Mouse (Mus musculus) lung, embryonic 14.5 days (tissue): ENCODE measurements around the gene Bnc2. TPM values are rescaled to one million over a fixed set of nuclear protein-coding genes. Genes with fewer than 3 reads are reported as not detected.

Experiments
- ATAC-seq: fragments of 200-750 bp; cut with Nextera tagmentation; 2 replicates; pipeline ENCODE4 v1.8.0; 2017; ENCODE audit warnings: mild to moderate bottlenecking, moderate TSS enrichment, moderate library complexity; ENCODE audit not compliant: insufficient read depth
- DNase-seq: peaks from one replicate; pipeline ENCODE4 v3.0.0-alpha.2; 2015
- H3K27ac ChIP-seq: fragments of 300-500 bp; sonication (generic); 2 replicates; pipeline ENCODE4 v1.5.1; 2014; ENCODE audit warnings: low read depth, mild to moderate bottlenecking, moderate library complexity
- H3K27me3 ChIP-seq: fragments of 300-500 bp; sonication (generic); 2 replicates; pipeline ENCODE4 v1.6.1; 2014; ENCODE audit warnings: low read length, control low read depth; ENCODE audit not compliant: insufficient read depth
- H3K36me3 ChIP-seq: fragments of 300-500 bp; sonication (generic); 2 replicates; pipeline ENCODE4 v1.6.1; 2014; ENCODE audit warnings: control low read depth; ENCODE audit not compliant: insufficient read depth
- H3K4me1 ChIP-seq: fragments of 300-500 bp; sonication (generic); 2 replicates; pipeline ENCODE4 v1.6.1; 2014; ENCODE audit warnings: antibody characterized with exemption, control low read depth; ENCODE audit not compliant: insufficient read depth
- H3K4me2 ChIP-seq: fragments of 300-500 bp; sonication (generic); 2 replicates; pipeline ENCODE4 v1.6.1; 2014; ENCODE audit warnings: mild to moderate bottlenecking
- H3K4me3 ChIP-seq: fragments of 300-500 bp; sonication (generic); 2 replicates; pipeline ENCODE4 v1.5.1; 2014; ENCODE audit warnings: low read depth, low read length
- H3K9ac ChIP-seq: fragments of 300-500 bp; sonication (generic); 2 replicates; pipeline ENCODE4 v1.6.1; 2014
- H3K9me3 ChIP-seq: fragments of 300-500 bp; sonication (generic); 2 replicates; pipeline ENCODE4 v1.6.1; 2016; ENCODE audit warnings: low read depth, low read length, control low read depth
- CTCF ChIP-seq: IDR thresholded peaks from 2 replicates; pipeline ENCODE4 v1.5.1; 2016; ENCODE audit warnings: antibody characterized with exemption, low read depth
- WGBS: fragments of 180-500 bp; shearing (Covaris S2); extraction: QIAGEN DNeasy Blood & Tissue Kit; methylation state at CpG from one replicate; pipeline ENCODE4 v1.1.7; 2014; 5-methylcytosine and 5-hydroxymethylcytosine counted together
- polyA plus RNA-seq: library from polyadenylated mRNA; unstranded; fragments of >200 nt; fragmentation: Nextera tagmentation; extraction: Ambion mirVana; gene quantifications from 2 replicates; pipeline ENCODE4 v1.2.1, GENCODE M21; 2014

Bnc2 gene
- polyA plus RNA-seq, 1 experiment from 2014 or later, result 8.4 TPM

DNA sequence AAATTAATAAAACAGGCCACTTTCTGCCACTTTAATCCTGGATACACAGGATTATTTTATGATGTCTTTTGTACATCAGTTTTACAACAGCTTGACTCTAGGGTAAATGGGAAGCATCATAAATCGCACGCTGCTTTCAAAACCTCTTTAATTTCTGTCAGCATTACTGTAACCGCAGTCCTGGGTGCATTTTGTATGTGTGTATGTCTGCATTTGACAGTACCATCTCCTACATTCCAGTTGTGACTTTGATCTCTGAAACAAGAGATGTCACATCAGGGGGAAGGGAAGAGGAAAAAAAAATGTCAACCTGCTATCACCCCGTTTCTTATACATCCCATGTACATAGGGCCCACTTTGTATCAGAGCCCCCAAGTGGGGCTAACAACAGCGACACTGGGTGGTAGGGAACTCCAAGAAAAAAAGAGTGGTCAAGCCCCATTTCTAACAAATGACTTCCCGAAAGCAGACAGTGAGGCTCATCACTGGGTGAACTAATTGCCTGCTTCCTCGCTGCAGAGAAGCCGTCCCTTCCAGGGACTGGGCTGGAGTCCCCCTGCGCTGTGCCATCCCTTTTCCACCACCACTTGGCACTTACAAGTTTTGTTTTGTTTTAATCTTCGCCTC lies 1.3 kb downstream of the Bnc2 start:
- no peak for ATAC-seq
- H3K9ac ChIP-seq, result peak overlapping the region; percentile 62
- no peak overlapping the region for H3K27ac ChIP-seq
- 13% methylated on average over 10 of the region's 10 CpGs for WGBS
- DNase-seq, result peak; percentile 34
- H3K4me3 ChIP-seq, result peak overlapping the region; percentile 63
- H3K9me3 ChIP-seq, result no peaks in the 10 kb centered on the region
- H3K27me3 ChIP-seq, result peaks cover 28% of the 10 kb centered on the region
- peak; percentile 31; the same call in 1 of the 2 replicates for TF ChIP-seq CTCF
- H3K36me3 ChIP-seq, result no peaks in the 10 kb centered on the region
- H3K4me1 ChIP-seq, result peaks cover 7% of the 10 kb centered on the region; the same call in 1 of the 2 replicates
- H3K4me2 ChIP-seq, result peak overlapping the region; percentile 92

DNA sequence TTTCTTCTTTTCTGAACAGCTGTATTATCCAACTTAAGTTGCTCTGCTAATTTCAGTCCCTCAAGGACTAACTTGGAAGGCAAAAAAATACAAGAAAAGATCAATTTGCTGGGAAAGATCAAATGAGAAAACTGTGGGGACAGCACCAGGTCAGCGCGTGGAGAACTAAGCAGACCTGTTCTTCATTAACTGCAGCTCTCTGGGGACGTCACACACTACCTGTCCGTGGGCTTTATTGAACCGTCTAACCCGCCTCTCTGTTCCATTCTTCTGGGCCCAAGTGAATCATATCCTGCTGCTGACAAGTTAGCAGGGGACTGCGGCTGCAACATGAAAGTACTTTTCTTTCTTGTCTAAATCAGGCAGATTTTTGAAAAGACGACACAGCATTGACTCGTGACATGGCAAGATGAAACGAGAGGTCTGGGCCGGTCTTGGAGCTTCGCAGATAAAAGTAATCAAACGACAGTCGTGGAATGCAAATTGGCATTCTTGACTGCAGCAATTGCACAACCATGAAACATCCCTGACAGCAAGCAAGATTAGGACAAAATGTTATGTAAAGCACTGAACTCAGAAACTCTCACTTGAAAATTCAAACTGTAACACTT lies 2.8 kb downstream of the Bnc2 start:
- H3K27ac ChIP-seq, result no peak overlapping the region
- H3K9ac ChIP-seq, result no peak overlapping the region
- peaks cover 23% of the 10 kb centered on the region for H3K27me3 ChIP-seq
- peak overlapping the region; percentile 92 for H3K4me2 ChIP-seq
- H3K36me3 ChIP-seq, result no peaks in the 10 kb centered on the region
- 13% methylated on average over 14 of the region's 14 CpGs for WGBS
- ATAC-seq (no peak), DNase-seq (peak; percentile 67)
- TF ChIP-seq CTCF, result no peak
- H3K4me1 ChIP-seq, result peaks cover 7% of the 10 kb centered on the region; the same call in 1 of the 2 replicates
- H3K9me3 ChIP-seq, result no peaks in the 10 kb centered on the region
- H3K4me3 ChIP-seq, result no peak overlapping the region

DNA sequence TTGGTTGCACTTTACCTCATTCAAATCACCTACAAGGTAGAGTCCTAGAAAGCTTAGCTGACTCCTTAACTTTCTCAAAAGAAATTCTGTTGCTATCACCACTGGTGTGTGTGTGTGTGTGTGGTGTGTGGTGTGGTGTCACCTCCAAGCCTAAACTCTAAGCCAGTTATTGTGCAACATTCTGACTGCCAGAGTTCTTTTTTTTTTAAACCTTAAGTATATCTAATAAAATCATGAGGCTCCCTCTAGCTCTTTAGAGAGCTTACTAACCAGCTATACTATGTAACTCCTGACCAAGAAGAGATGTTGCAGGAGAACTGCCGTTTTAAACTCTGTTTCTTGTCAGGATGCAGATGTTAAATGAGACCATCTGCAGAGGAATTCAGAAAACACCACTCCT lies 4.1 kb downstream of the Bnc2 start:
- Histone ChIP-seq H3K9me3 (no peaks in the 10 kb centered on the region), H3K4me2 (no peak overlapping the region), H3K27ac (no peak overlapping the region), H3K4me3 (no peak overlapping the region), H3K36me3 (no peaks in the 10 kb centered on the region), H3K4me1 (peaks cover 7% of the 10 kb centered on the region; the same call in 1 of the 2 replicates), H3K9ac (no peak overlapping the region), H3K27me3 (peaks cover 12% of the 10 kb centered on the region)
- no peak for TF ChIP-seq CTCF
- ATAC-seq, result no peak
- DNase-seq, result peak; percentile 35
- 27% methylated on average over 1 of the region's 1 CpGs for WGBS

DNA sequence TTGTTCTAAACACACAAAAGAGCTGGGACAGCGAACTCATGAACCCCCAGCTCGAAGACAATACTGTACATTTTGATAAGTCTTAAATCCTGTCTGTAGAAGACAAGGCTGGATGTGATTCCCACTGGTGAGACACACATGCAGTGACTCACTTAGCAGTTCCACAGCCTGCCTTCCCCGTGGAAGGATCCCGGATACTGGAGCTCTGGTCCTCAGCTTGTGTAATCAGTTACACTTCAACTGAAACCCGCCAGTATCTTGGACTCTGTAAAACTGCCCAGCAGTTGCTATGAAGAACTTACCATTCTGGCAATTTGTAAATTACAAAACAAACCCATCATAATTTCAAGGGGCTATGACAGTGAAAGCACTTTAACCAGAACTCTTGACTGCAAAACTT lies 5.4 kb downstream of the Bnc2 start:
- peak; percentile 18 for DNase-seq
- Histone ChIP-seq H3K36me3 (no peaks in the 10 kb centered on the region), H3K9ac (no peak overlapping the region), H3K27ac (no peak overlapping the region), H3K27me3 (peaks cover 12% of the 10 kb centered on the region), H3K4me3 (no peak overlapping the region), H3K4me2 (no peak overlapping the region), H3K4me1 (peaks cover 7% of the 10 kb centered on the region; the same call in 1 of the 2 replicates), H3K9me3 (no peaks in the 10 kb centered on the region)
- 43% methylated on average over 5 of the region's 5 CpGs for WGBS
- TF ChIP-seq CTCF, result no peak
- ATAC-seq, result no peak

DNA sequence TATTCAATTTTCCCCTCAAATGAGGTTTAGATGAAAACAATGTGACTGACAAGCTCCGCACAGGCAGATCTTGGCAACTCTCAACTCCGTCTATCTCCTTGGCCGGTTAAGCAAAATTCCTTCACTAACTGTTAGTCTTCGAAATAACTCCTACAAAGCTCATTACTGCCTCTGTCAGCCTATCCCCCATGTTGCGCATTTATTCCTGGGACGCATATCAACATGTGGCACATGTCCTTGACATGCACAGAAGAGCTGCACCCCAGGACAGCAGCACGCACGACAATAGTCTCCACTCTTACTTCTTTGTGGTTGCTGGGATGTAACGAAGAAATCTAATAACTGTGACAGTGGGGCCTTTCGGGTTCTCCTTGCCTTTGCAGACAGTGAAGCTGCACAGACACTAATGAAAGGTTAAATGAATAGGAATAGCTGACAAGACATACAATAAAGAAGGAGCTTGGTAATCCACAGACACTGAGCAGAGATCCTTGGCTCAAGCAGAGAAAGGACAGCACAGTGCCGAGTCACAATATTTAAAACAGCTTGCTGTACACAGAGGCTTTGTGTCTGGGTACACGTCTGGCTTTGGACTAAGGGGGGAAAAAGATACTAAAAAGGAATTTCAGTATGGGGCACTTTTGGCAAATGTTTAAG lies 6.0 kb downstream of the Bnc2 start:
- ATAC-seq (no peak), DNase-seq (peak; percentile 50)
- H3K9ac ChIP-seq, result no peak overlapping the region
- WGBS, result 51% methylated on average over 12 of the region's 12 CpGs
- no peaks in the 10 kb centered on the region for H3K9me3 ChIP-seq
- peaks cover 9% of the 10 kb centered on the region for H3K27me3 ChIP-seq
- H3K4me2 ChIP-seq, result no peak overlapping the region
- H3K36me3 ChIP-seq, result no peaks in the 10 kb centered on the region
- peak; percentile 17; the same call in 1 of the 2 replicates for TF ChIP-seq CTCF
- peaks cover 7% of the 10 kb centered on the region; the same call in 1 of the 2 replicates for H3K4me1 ChIP-seq
- no peak overlapping the region for H3K4me3 ChIP-seq
- no peak overlapping the region for H3K27ac ChIP-seq

- H3K4me3 ChIP-seq, result no peak overlapping the region
- no peaks in the 10 kb centered on the region for H3K9me3 ChIP-seq
- no peak for ATAC-seq
- H3K4me2 ChIP-seq, result no peak overlapping the region
- DNase-seq, result no peak
- H3K9ac ChIP-seq, result no peak overlapping the region
- WGBS, result 85% methylated on average over 5 of the region's 5 CpGs
- no peak overlapping the region for H3K27ac ChIP-seq
- peaks cover 7% of the 10 kb centered on the region; the same call in 1 of the 2 replicates for H3K4me1 ChIP-seq
- peaks cover under 1% of the 10 kb centered on the region for H3K27me3 ChIP-seq
- TF ChIP-seq CTCF, result no peak
- H3K36me3 ChIP-seq, result no peaks in the 10 kb centered on the region
Measured at GRCm38 (mm10) chr4:84668226-84668625, 6.8 kb downstream of the Bnc2 start.

DNA sequence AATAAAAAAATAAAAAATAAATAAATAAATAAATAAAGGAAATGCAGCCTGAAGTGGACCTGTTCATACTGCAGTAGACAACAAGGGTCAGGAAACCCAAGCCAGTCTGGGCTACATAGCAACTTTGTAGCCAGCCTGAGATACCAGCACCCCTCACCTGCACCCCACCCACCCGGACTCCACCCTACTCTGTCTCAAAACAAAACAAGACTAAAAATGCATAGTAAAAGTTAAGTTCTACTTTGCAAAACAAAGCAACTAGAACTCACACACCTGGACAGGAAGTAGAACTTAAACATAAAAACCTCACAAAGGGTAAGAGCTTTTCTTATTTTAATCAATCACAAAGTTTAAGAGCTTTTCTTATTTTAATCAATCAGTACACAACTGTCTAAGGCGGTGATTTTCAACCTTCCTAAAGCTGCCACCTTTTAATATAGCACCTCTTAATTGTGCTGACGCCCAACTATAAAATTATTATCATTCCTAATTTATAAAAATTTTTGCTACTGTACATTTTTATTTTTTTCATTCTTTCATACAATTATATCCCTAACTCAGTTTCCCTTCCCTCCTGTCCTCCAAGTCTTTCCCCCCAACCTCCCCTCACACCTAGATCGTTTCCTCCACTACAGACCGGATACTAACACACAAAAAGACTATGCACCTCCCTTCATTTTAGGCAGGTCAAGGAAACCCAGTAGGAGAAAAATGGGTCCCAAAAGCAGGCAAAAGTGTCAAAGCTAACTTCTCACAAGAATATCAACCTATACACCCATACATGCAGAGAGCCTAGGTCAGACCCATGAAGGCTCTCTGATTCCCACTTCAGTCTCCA lies 12.6 kb downstream of the Bnc2 start:
- Histone ChIP-seq H3K4me1 (no peaks in the 10 kb centered on the region), H3K4me3 (no peak overlapping the region), H3K36me3 (no peaks in the 10 kb centered on the region), H3K9ac (no peak overlapping the region), H3K4me2 (no peak overlapping the region), H3K27ac (no peak overlapping the region), H3K27me3 (no peaks in the 10 kb centered on the region), H3K9me3 (no peaks in the 10 kb centered on the region)
- 81% methylated on average over 5 of the region's 5 CpGs for WGBS
- DNase-seq, result no peak
- no peak for ATAC-seq
- TF ChIP-seq CTCF, result no peak
